Mouse (Mus musculus): ENCODE measurements around the gene Rapgef5.

DNA sequence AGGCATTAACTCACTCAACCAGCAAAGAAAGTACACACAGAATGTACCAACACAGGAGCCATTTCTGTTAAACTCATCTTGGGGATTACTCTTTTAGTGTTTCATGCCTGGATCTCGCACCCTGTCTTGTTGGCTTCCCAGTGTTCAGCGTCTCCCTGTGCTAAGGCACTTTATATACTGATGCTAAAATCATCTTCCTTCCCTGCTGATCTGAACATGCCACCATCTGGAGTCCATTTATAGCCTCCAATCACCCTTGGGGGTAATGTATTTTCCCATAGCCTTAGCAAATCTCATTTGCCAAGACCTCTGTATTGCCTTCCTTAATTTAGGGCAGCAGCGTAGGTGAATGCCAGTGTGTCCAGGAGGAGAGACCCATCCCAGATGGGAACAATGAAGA lies 11.6 kb downstream of the Rapgef5 start:
- TF ChIP-seq POLR2A (IDR thresholded peaks at IDR 0.05; ENCODE audit: borderline replicate concordance, extremely low read depth, insufficient read depth, insufficient read length, poor library complexity, severe bottlenecking) (no peak), CTCF (IDR thresholded peaks at IDR 0.05; ENCODE audit: borderline replicate concordance, extremely low read depth, insufficient read depth, insufficient read length) (no peak)

Measured in brain, embryonic 14.5 days (tissue).